Mouse (Mus musculus) mouse trophoblast stem cell (cell line): ENCODE measurements around the gene Unc5c.

Source experiments
- in situ Hi-C, 2 experiments: fragments of 300-500 bp; cut with MseI, MboI; formaldehyde crosslinking; loops; 2 replicates in 1 of 2; 3 replicates in 1 of 2; pipeline ENCODE4 v1.15.1; 2025

Unc5c gene

GRCm38 (mm10) chr3:141701381-141701909, 236.4 kb downstream of the Unc5c start:
- in situ Hi-C loops, result no loop called here

GRCm38 (mm10) chr3:141711601-141712000, 246.6 kb downstream of the Unc5c start:
- in situ Hi-C loops, result no loop called here

GRCm38 (mm10) chr3:141716371-141716770, 251.4 kb downstream of the Unc5c start:
- in situ Hi-C loops, result no loop called here

GRCm38 (mm10) chr3:141719050-141719449, 254.0 kb downstream of the Unc5c start:
- in situ Hi-C loops, result no loop called here

GRCm38 (mm10) chr3:141724499-141724898, 259.5 kb downstream of the Unc5c start:
- in situ Hi-C loops, result no loop called here

GRCm38 (mm10) chr3:141725432-141725831, 260.4 kb downstream of the Unc5c start:
- in situ Hi-C loops, result no loop called here

- in situ Hi-C loops, result no loop called here
Measured at GRCm38 (mm10) chr3:141733844-141734243, 268.8 kb downstream of the Unc5c start.

- in situ Hi-C loops, result no loop called here
Measured at GRCm38 (mm10) chr3:141735285-141735684, 270.3 kb downstream of the Unc5c start.

- in situ Hi-C loops, result no loop called here
Measured at GRCm38 (mm10) chr3:141745322-141745721, 280.3 kb downstream of the Unc5c start.

GRCm38 (mm10) chr3:141748694-141749381, 283.8 kb downstream of the Unc5c start:
- in situ Hi-C loops, result no loop called here

GRCm38 (mm10) chr3:141752172-141752571, 287.2 kb downstream of the Unc5c start:
- in situ Hi-C loops, result no loop called here

GRCm38 (mm10) chr3:141757259-141757658, 292.2 kb downstream of the Unc5c start:
- in situ Hi-C loops, result no loop called here

- in situ Hi-C loops, result no loop called here
Measured at GRCm38 (mm10) chr3:141778411-141778919, 313.4 kb downstream of the Unc5c start.

GRCm38 (mm10) chr3:141779186-141779585, 314.2 kb downstream of the Unc5c start:
- in situ Hi-C loops, result no loop called here

GRCm38 (mm10) chr3:141782553-141782952, 317.5 kb downstream of the Unc5c start:
- in situ Hi-C loops, result no loop called here

GRCm38 (mm10) chr3:141791026-141791780, 326.2 kb downstream of the Unc5c start:
- in situ Hi-C loops, result no loop called here

- in situ Hi-C loops, result no loop called here
Measured at GRCm38 (mm10) chr3:141792106-141792505, 327.1 kb downstream of the Unc5c start.

- in situ Hi-C loops, result no loop called here
Measured at GRCm38 (mm10) chr3:141793755-141794154, 328.7 kb downstream of the Unc5c start.

- in situ Hi-C loops, result no loop called here
Measured at GRCm38 (mm10) chr3:141794371-141794770, 329.4 kb downstream of the Unc5c start.

- in situ Hi-C loops, result no loop called here
Measured at GRCm38 (mm10) chr3:141797372-141797771, 332.4 kb downstream of the Unc5c start.

- in situ Hi-C loops, result no loop called here
Measured at GRCm38 (mm10) chr3:141797789-141798188, 332.8 kb downstream of the Unc5c start.

GRCm38 (mm10) chr3:141804133-141804532, 339.1 kb downstream of the Unc5c start:
- in situ Hi-C loops, result no loop called here

- in situ Hi-C loops, result no loop called here
Measured at GRCm38 (mm10) chr3:141809581-141809980, 344.6 kb downstream of the Unc5c start.
